Mouse (Mus musculus) myocyte (in vitro differentiated cells): ENCODE results near the gene Coro2a.

Experiments
- E2F4 ChIP-seq: IDR thresholded peaks from one replicate; pipeline ENCODE4 v1.6.1; 2011; ENCODE audit warnings: mild to moderate bottlenecking, control low read depth, moderate library complexity; ENCODE audit not compliant: insufficient read depth
- MAX ChIP-seq: IDR thresholded peaks from one replicate; pipeline ENCODE4 v1.6.1; 2011; ENCODE audit warnings: low read depth, mild to moderate bottlenecking, control low read depth
- MYOD1 ChIP-seq, 3 experiments: IDR thresholded peaks; one replicate each; pipeline ENCODE4 v1.6.1; 2011; ENCODE audit warnings: control low read depth in 2 of 3, low read depth in 2 of 3, mild to moderate bottlenecking in 2 of 3, moderate library complexity in 1 of 3; ENCODE audit not compliant: insufficient read length in 2 of 3, control insufficient read depth in 1 of 3
- MYOG ChIP-seq, 3 experiments: IDR thresholded peaks; one replicate each; pipeline ENCODE4 v1.6.1; 2011; ENCODE audit warnings: control low read depth in 2 of 3, low read depth in 2 of 3, mild to moderate bottlenecking in 2 of 3; ENCODE audit not compliant: insufficient read length in 2 of 3, control insufficient read depth in 1 of 3, insufficient read depth in 1 of 3
- POLR2A ChIP-seq: IDR thresholded peaks from one replicate; pipeline ENCODE4 v1.6.1; 2011; ENCODE audit warnings: low read depth, mild to moderate bottlenecking, control low read depth, moderate library complexity; ENCODE audit not compliant: insufficient read length
- POLR2AphosphoS2 ChIP-seq: IDR thresholded peaks from one replicate; pipeline ENCODE4 v1.6.1; 2011; ENCODE audit warnings: low read depth, control low read depth; ENCODE audit not compliant: insufficient read length
- REST ChIP-seq: IDR thresholded peaks from one replicate; pipeline ENCODE4 v1.6.1; 2011; ENCODE audit warnings: mild to moderate bottlenecking, control low read depth, moderate library complexity; ENCODE audit not compliant: insufficient read depth, insufficient read length
- SRF ChIP-seq: IDR thresholded peaks from one replicate; pipeline ENCODE4 v1.6.1; 2011; ENCODE audit warnings: low read depth; ENCODE audit not compliant: control insufficient read depth, insufficient read length
- TCF12 ChIP-seq: IDR thresholded peaks from one replicate; pipeline ENCODE4 v1.6.1; 2011; ENCODE audit warnings: mild to moderate bottlenecking, control low read depth; ENCODE audit not compliant: poor library complexity, insufficient read depth, severe bottlenecking
- USF1 ChIP-seq: IDR thresholded peaks from one replicate; pipeline ENCODE4 v1.6.1; 2011; ENCODE audit warnings: low read depth, mild to moderate bottlenecking, control low read depth, moderate library complexity

GRCm38 (mm10) chr4:46601258-46601843 lies 651 bp downstream of the Coro2a start:
- TF ChIP-seq POLR2A = no peak
- no peak for TF ChIP-seq USF1
- no peak for TF ChIP-seq MYOD1 (IDR thresholded peaks at IDR 0.05; ENCODE audit: control insufficient read depth in 1 of 3, insufficient read length in 2 of 3, low read depth in 2 of 3)
- no peak for TF ChIP-seq SRF
- TF ChIP-seq MAX = no peak
- TF ChIP-seq POLR2AphosphoS2 = no peak
- no peak for TF ChIP-seq TCF12
- no peak for TF ChIP-seq MYOG (IDR thresholded peaks at IDR 0.05; ENCODE audit: control insufficient read depth in 1 of 3, insufficient read depth in 1 of 3, insufficient read length in 2 of 3, low read depth in 2 of 3)
- no peak for TF ChIP-seq REST
- TF ChIP-seq E2F4 = no peak
